Mouse (Mus musculus): ENCODE data around the gene Hcfc1r1.

GRCm38 (mm10) chr17:23673424-23674073 lies at the start of gene Hcfc1r1, which contains the start of gene Thoc6:
- TF ChIP-seq GATA1 (IDR thresholded peaks at IDR 0.05; ENCODE audit: borderline replicate concordance, low read length): no peak
- TF ChIP-seq FLI1 (IDR thresholded peaks at IDR 0.05; ENCODE audit: low read length): no peak

Measured in megakaryocyte, embryonic 14.5 days (primary cell).